Mouse (Mus musculus) ES-Bruce4 (cell line): ENCODE measurements at regions not wholly inside any gene's neighbourhood (a gene's known extent, or its start where the extent isn't known, plus 50 kb on each side); places are given as distances from the start of the nearest gene placed in this dataset.

Source experiments
- CTCF ChIP-seq: IDR thresholded peaks from one replicate; pipeline ENCODE4 v1.8.1; 2011; ENCODE audit warnings: low read depth, low read length
- EP300 ChIP-seq: IDR thresholded peaks from 2 replicates; pipeline ENCODE4 v1.6.1; 2011; ENCODE audit warnings: low read depth, low read length; ENCODE audit not compliant: insufficient read depth

DNA sequence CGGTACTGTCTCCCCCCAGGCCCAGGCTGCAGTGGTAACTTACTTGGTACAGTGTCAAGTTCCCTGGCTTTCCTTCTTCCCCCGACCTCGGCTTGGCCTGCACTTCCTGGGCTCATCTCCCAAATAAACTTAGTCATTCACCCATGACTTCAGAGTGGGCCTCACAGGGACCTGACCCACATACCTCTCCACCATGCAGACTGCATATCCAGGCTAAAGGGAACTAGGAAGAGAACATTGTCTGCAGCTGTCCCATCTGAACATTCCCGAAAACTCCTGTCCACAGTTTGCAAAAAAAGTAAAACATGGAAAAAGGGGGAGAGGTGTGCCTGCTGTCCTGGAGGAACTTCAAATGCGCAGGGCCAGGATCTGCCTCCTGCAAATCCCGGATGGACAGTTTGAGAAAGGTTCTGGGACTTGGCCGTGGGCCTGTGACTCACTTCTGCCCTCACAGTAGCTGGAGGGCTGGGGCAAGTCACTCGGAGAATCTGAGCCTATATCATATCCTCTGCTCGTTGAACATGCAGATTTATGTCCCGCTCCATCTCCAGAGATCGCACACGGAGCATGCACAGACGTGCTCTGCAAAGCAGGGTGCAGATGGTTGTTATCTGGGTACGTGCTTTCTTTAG is 87.9 kb upstream of the Gsc start:
- TF ChIP-seq CTCF (no peak), EP300 (no peak)
